Mouse (Mus musculus) stomach, embryonic 16.5 days (tissue): ENCODE measurements around the gene Atp2a1. TPM values are rescaled to one million over a fixed set of nuclear protein-coding genes. Genes with fewer than 3 reads are reported as not detected.
"Not testable (repeated sequence)": the region's sequence is repeated elsewhere in the genome, so short reads cannot be mapped to it uniquely, and the experiment has no call there.

ENCODE experiments used
- ATAC-seq: fragments of 200-750 bp; cut with Nextera tagmentation; 2 replicates; pipeline ENCODE4 v1.8.0; 2017; ENCODE audit warnings: moderate number of reproducible peaks, moderate TSS enrichment; ENCODE audit not compliant: insufficient read depth, low FRiP score
- H3K27ac ChIP-seq: fragments of 300-500 bp; sonication (generic); 2 replicates; pipeline ENCODE4 v1.5.1; 2014; ENCODE audit warnings: low read length
- H3K27me3 ChIP-seq: fragments of 300-500 bp; sonication (generic); 2 replicates; pipeline ENCODE4 v1.6.1; 2014; ENCODE audit warnings: low read length, control low read depth, mixed read lengths; ENCODE audit not compliant: control insufficient read depth, insufficient read depth
- H3K36me3 ChIP-seq: fragments of 300-500 bp; sonication (generic); 2 replicates; pipeline ENCODE4 v1.6.1; 2014; ENCODE audit warnings: low read length; ENCODE audit not compliant: control insufficient read depth, insufficient read depth
- H3K4me1 ChIP-seq: fragments of 300-500 bp; sonication (generic); 2 replicates; pipeline ENCODE4 v1.6.1; 2014; ENCODE audit warnings: low read length, control low read depth, mixed read lengths; ENCODE audit not compliant: control insufficient read depth, insufficient read depth
- H3K4me2 ChIP-seq: fragments of 300-500 bp; sonication (generic); 2 replicates; pipeline ENCODE4 v1.6.1; 2014; ENCODE audit warnings: low read depth, low read length, mixed read lengths
- H3K4me3 ChIP-seq: fragments of 300-500 bp; sonication (generic); replicated peaks from 2 replicates; pipeline ENCODE4 v1.5.1; 2014; ENCODE audit warnings: mild to moderate bottlenecking, low read length
- H3K9ac ChIP-seq: fragments of 300-500 bp; sonication (generic); 2 replicates; pipeline ENCODE4 v1.6.1; 2014; ENCODE audit warnings: low read length
- H3K9me3 ChIP-seq: fragments of 300-500 bp; sonication (generic); replicated peaks from 2 replicates; pipeline ENCODE4 v1.6.1; 2016; ENCODE audit warnings: low read length, control low read depth; ENCODE audit not compliant: control insufficient read depth
- WGBS: fragments of 180-500 bp; shearing (Covaris S2); extraction: QIAGEN DNeasy Blood & Tissue Kit; methylation state at CpG from one replicate; pipeline ENCODE4 v1.1.7; 2014; 5-methylcytosine and 5-hydroxymethylcytosine counted together
- polyA plus RNA-seq: library from polyadenylated mRNA; unstranded; fragments of >200 nt; fragmentation: Nextera tagmentation; extraction: Ambion mirVana; gene quantifications from 2 replicates; pipeline ENCODE4 v1.2.1, GENCODE M21; 2015

Gene Atp2a1
- polyA plus RNA-seq, 1 experiment from 2014 or later = 110 TPM

- Histone ChIP-seq H3K9me3 (no peaks in the 10 kb centered on the region), H3K4me3 (no peak overlapping the region), H3K9ac (no peak overlapping the region), H3K4me2 (no peak overlapping the region), H3K27ac (no peak overlapping the region), H3K27me3 (no peaks in the 10 kb centered on the region), H3K36me3 (no peaks in the 10 kb centered on the region), H3K4me1 (no peaks in the 10 kb centered on the region)
- ATAC-seq = no peak
- 89% methylated on average over 4 of the region's 4 CpGs for WGBS
These were observed 45.3 kb downstream of the Atp2a1 start for GRCm38 (mm10) chr7:126417606-126418005.

GRCm38 (mm10) chr7:126417045-126417444 is 45.9 kb downstream of the Atp2a1 start:
- Histone ChIP-seq H3K9me3 (no peaks in the 10 kb centered on the region), H3K4me3 (no peak overlapping the region), H3K27me3 (no peaks in the 10 kb centered on the region), H3K4me2 (no peak overlapping the region), H3K36me3 (no peaks in the 10 kb centered on the region), H3K27ac (no peak overlapping the region), H3K9ac (no peak overlapping the region), H3K4me1 (no peaks in the 10 kb centered on the region)
- ATAC-seq = no peak
- 59% methylated on average over 8 of the region's 8 CpGs for WGBS

- Histone ChIP-seq H3K4me3 (no peak overlapping the region), H3K9me3 (no peaks in the 10 kb centered on the region), H3K27me3 (no peaks in the 10 kb centered on the region), H3K4me2 (no peak overlapping the region), H3K36me3 (no peaks in the 10 kb centered on the region), H3K27ac (no peak overlapping the region), H3K9ac (no peak overlapping the region), H3K4me1 (no peaks in the 10 kb centered on the region)
- 58% methylated on average over 2 of the region's 2 CpGs for WGBS
- ATAC-seq = no peak
These were observed 46.3 kb downstream of the Atp2a1 start for GRCm38 (mm10) chr7:126416615-126417014.

GRCm38 (mm10) chr7:126414725-126415124 is 48.2 kb downstream of the Atp2a1 start, which contains the start of gene Cd19:
Gene Cd19, minus strand, starts transcription at chr7:126414889.
- Histone ChIP-seq H3K4me2 (no peak within 1 kb of the TSS), H3K9me3 (no peaks in the 10 kb centered on the region), H3K4me3 (no peak within 1 kb of the TSS), H3K9ac (no peak within 1 kb of the TSS), H3K27me3 (no peaks in the 10 kb centered on the region), H3K27ac (no peak within 1 kb of the TSS), H3K36me3 (no peaks in the 10 kb centered on the region), H3K4me1 (no peaks in the 10 kb centered on the region)
- ATAC-seq = no peak
- 83% methylated on average over 6 of the region's 6 CpGs for WGBS

- ATAC-seq = no peak
- Histone ChIP-seq H3K36me3 (no peaks in the 10 kb centered on the region), H3K9ac (no peak overlapping the region), H3K27me3 (no peaks in the 10 kb centered on the region), H3K4me1 (no peaks in the 10 kb centered on the region), H3K4me2 (no peak overlapping the region), H3K4me3 (no peak overlapping the region), H3K27ac (no peak overlapping the region), H3K9me3 (no peaks in the 10 kb centered on the region)
- WGBS = 86% methylated on average over 4 of the region's 4 CpGs
These were observed 51.8 kb downstream of the Atp2a1 start for GRCm38 (mm10) chr7:126411061-126411460.

- no peaks in the 10 kb centered on the region for H3K36me3 ChIP-seq
- H3K4me3 ChIP-seq = no peak overlapping the region
- WGBS = 71% methylated on average over 2 of the region's 2 CpGs
- no peaks in the 10 kb centered on the region for H3K4me1 ChIP-seq
- no peak overlapping the region for H3K4me2 ChIP-seq
- H3K27ac ChIP-seq = no peak overlapping the region
- no peaks in the 10 kb centered on the region for H3K9me3 ChIP-seq
- H3K27me3 ChIP-seq = no peaks in the 10 kb centered on the region
- no peak overlapping the region for H3K9ac ChIP-seq
- ATAC-seq = no peak
These were observed 54.2 kb downstream of the Atp2a1 start for GRCm38 (mm10) chr7:126408686-126409085.

GRCm38 (mm10) chr7:126402518-126402917 is 60.4 kb downstream of the Atp2a1 start:
- not testable (repeated sequence) for H3K4me3 ChIP-seq, H3K36me3 ChIP-seq, H3K27me3 ChIP-seq, H3K4me2 ChIP-seq, H3K9ac ChIP-seq, H3K9me3 ChIP-seq, H3K4me1 ChIP-seq, ATAC-seq, H3K27ac ChIP-seq
- WGBS = 76% methylated on average over 7 of the region's 8 CpGs

- H3K9me3 ChIP-seq = no peaks in the 10 kb centered on the region
- 9% methylated on average over 5 of the region's 5 CpGs for WGBS
- no peak for ATAC-seq
These were observed 63.4 kb downstream of the Atp2a1 start for GRCm38 (mm10) chr7:126399548-126399947.

GRCm38 (mm10) chr7:126397822-126398221 is 65.1 kb downstream of the Atp2a1 start:
- H3K27me3 ChIP-seq = no peaks in the 10 kb centered on the region
- H3K4me1 ChIP-seq = peaks cover 6% of the 10 kb centered on the region; the same call in 1 of the 2 replicates
- 83% methylated on average over 4 of the region's 4 CpGs for WGBS
- no peak for ATAC-seq
- H3K9me3 ChIP-seq = no peaks in the 10 kb centered on the region
- H3K4me3 ChIP-seq = no peak overlapping the region
- no peaks in the 10 kb centered on the region for H3K36me3 ChIP-seq
- H3K27ac ChIP-seq = no peak overlapping the region
- no peak overlapping the region for H3K4me2 ChIP-seq
- H3K9ac ChIP-seq = no peak overlapping the region

More at GRCm38 (mm10) chr7:126399548-126399947, 63.4 kb downstream of the Atp2a1 start:
- Histone ChIP-seq H3K4me2 (no peak overlapping the region), H3K4me3 (no peak overlapping the region), H3K27me3 (no peaks in the 10 kb centered on the region), H3K36me3 (no peaks in the 10 kb centered on the region), H3K27ac (no peak overlapping the region), H3K9ac (no peak overlapping the region), H3K4me1 (peaks cover 6% of the 10 kb centered on the region; the same call in 1 of the 2 replicates)

- ATAC-seq = no peak
- Histone ChIP-seq H3K27me3 (no peaks in the 10 kb centered on the region), H3K9ac (no peak overlapping the region), H3K4me2 (peak overlapping the region; percentile 33), H3K27ac (no peak overlapping the region), H3K4me1 (peaks cover 6% of the 10 kb centered on the region; the same call in 1 of the 2 replicates), H3K9me3 (no peaks in the 10 kb centered on the region), H3K36me3 (no peaks in the 10 kb centered on the region), H3K4me3 (no peak overlapping the region)
- 51% methylated on average over 6 of the region's 6 CpGs for WGBS
These were observed 65.7 kb downstream of the Atp2a1 start for GRCm38 (mm10) chr7:126397221-126397620.
